Mouse (Mus musculus) inflammation-experienced regulatory T-cells, adult 6 months (primary cell): ENCODE data around the gene Tmprss12. TPM values are rescaled to one million over a fixed set of nuclear protein-coding genes. Genes with fewer than 3 reads are reported as not detected.
"Not testable (repeated sequence)": the region's sequence is repeated elsewhere in the genome, so short reads cannot be mapped to it uniquely, and the experiment has no call there.

ENCODE experiments used
- ATAC-seq: one replicate; pipeline ENCODE4 v1.8.0; 2017
- polyA plus RNA-seq, 3 experiments: library from polyadenylated mRNA; unstranded; fragments of 100-300 nt; shearing (Covaris generic); gene quantifications; one replicate each; pipeline ENCODE4 v1.2.1; 2017

Gene Tmprss12
- not detected for polyA plus RNA-seq

- ATAC-seq = no peak
Measured at GRCm38 (mm10) chr15:100280626-100281025, at the start of gene Tmprss12. Tmprss12 (plus strand) TSS chr15:100280837.

DNA sequence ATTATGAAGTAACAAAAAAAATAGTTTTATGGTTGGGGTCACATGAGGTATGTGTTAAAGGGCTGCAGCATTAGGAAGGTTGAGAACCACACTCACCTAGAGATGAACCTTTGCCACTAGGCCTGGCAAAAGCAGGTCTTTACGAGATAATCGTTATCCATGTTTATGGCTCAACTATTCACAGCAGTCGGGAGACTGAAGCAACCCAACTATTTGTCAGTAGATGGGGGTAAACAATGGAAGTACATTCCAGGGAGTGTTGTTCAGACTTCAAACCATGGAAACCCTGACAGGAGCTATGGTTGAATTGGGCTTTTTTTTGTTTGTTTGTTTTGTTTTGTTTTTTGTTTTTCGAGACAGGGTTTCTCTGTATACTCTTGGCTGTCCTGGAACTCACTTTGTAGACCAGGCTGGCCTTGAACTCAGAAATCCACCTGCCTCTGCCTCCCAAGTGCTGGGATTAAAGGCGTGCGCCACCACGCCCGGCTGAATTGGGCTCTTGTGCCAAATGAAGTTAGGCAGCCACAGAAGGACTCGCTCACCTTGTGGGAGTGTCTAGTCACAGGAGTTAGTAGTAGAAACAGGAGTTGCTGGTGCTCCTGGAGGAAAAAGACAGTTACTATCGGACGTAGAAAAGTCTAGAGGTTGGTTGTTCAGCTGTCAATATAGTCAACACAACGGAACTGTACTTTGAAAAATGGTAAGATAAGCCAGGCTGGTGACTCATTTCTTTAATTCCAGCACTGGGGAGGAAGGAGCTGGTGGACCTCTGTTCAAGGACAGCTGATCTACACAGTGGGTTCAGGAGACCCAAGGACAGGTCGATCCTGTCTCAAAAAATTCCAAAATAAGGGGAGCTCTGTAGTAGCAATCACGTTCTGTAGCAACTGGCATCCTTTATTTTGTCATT lies 48.8 kb upstream of the Tmprss12 start:
- ATAC-seq = no peak

- ATAC-seq = no peak
Measured at GRCm38 (mm10) chr15:100235208-100235965, 45.2 kb upstream of the Tmprss12 start.

DNA sequence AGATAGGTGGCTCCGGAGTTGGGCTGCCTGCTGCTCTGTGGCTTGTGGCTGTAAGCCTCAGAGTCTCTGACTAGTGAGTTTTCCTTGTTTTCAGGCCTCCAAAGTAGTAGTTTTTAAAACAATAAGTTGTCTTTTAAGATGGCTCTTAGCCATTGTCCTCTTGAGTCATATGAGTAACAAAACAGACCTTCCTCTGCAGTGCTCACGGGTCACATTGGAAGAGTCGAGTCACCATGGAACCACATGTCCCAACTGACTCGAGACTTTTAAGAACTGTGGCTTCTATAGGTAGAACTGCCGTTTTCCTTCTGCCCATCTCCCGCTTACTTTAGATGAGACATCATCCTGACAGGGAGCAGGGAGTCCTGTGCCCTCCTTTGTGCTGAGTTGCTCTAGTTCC lies 43.7 kb upstream of the Tmprss12 start:
- ATAC-seq = no peak

GRCm38 (mm10) chr15:100241780-100242179 lies 38.9 kb upstream of the Tmprss12 start:
- no peak for ATAC-seq

- ATAC-seq = no peak
Measured at GRCm38 (mm10) chr15:100245951-100246350, 34.7 kb upstream of the Tmprss12 start.

DNA sequence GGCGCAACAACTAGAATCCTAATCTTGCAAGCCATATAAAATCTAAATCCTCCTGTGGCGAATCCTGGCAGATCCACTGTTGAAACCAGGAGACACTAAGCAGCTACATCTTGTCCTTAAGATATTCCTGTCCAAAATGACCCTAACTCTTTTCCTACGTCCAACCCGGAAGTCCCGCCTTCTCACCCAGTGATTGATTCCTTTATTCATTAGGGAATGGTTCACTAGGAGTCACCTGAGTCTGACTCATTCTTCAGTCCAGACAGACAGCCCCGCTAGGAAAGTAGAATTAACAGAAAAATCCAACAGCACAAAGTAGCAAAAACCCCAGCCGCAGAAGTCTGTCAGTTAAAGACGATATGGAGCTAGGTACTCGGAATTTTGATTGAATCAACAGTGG lies 33.3 kb upstream of the Tmprss12 start:
- no peak for ATAC-seq

DNA sequence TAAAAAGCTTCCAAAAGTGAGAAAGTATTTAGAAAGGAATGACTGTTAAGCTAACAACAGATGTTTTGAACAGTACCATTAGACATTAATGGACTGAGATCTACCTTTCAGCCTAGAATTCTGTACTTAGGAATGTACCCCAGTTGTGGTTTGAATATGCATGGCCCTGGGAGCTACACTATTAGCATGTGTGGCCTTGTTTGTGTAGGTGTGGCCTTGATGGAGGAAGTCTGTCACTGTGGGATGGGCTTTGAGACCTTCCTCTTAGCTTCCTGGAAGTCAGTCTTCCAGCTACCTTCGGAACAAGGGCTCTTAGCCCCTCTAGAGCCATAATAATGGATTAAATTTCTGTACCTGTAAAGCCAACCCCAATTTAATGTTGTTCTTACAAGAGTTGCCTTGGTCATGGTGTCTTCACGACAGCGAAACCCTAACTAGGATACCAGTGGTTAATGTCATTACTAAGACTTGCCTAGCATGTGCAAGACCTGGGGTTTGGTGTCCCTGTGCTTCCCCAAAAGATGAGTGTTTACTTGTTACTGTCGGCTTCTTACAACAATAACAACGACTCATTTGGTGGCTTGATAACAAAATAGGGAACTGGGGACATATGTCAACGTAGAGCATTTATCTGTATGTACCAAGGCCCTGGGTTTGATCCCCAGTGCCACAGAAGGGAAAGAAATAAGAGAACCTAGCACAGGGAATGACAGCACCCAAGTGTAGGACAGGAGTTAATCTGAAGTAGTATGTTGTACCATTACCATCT lies 31.8 kb upstream of the Tmprss12 start:
- ATAC-seq = no peak

- ATAC-seq = no peak
Measured at GRCm38 (mm10) chr15:100251153-100251780, 29.4 kb upstream of the Tmprss12 start.

GRCm38 (mm10) chr15:100256386-100256785 lies 24.3 kb upstream of the Tmprss12 start:
- no peak for ATAC-seq

DNA sequence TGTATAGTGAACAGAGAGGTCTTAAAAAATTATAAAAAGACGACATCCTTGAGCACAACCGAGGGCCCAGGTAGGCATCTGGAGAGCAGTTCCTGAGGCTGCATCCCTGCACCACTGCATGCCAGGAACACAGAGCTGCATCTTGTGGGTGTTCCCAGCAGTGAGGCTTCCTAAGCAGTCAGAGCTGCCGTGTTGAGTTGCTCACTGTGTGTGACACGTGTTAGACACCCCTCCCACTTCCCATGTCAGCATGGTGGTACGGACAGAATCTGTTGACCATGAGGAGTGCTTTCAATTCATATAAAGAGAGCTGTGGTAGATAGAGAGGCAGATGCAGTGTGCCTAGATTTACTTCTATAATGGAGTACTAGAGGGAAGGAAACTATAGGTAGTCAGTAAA lies 23.3 kb upstream of the Tmprss12 start:
- ATAC-seq = no peak

GRCm38 (mm10) chr15:100258646-100259425 lies 21.8 kb upstream of the Tmprss12 start:
- ATAC-seq = no peak

GRCm38 (mm10) chr15:100260351-100260750 lies 20.3 kb upstream of the Tmprss12 start:
- not testable (repeated sequence) for ATAC-seq

DNA sequence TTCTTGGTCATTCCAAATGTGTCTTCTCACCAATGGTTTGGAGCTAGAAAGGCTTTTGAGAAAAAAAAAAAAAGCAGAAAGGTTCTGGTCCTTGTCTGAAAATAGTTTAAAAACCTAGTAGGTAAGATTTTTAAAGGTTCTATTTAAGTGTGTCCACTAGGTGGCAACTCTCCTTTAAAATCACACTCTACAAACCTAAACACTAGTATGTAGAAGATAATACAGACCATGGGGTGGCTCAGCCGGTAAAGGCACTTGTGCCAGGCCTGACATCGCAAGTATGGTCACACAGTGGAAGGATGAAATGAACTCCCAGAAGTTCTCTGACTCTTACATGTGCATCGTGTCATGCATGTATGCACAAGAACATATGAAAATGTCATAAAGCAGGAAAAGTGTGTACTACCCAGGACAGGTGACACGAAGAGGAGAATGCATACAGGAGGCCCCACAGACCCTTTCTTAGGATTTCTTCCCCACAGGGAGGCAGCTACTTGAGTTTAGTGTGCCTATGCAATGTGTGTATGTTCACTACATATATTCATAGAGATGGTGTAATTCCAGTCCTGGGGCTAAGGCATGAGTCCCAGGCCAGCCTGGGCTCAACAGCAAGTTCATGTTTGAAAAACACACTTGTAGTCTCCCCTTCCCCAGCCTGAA lies 17.3 kb upstream of the Tmprss12 start:
- ATAC-seq = no peak

DNA sequence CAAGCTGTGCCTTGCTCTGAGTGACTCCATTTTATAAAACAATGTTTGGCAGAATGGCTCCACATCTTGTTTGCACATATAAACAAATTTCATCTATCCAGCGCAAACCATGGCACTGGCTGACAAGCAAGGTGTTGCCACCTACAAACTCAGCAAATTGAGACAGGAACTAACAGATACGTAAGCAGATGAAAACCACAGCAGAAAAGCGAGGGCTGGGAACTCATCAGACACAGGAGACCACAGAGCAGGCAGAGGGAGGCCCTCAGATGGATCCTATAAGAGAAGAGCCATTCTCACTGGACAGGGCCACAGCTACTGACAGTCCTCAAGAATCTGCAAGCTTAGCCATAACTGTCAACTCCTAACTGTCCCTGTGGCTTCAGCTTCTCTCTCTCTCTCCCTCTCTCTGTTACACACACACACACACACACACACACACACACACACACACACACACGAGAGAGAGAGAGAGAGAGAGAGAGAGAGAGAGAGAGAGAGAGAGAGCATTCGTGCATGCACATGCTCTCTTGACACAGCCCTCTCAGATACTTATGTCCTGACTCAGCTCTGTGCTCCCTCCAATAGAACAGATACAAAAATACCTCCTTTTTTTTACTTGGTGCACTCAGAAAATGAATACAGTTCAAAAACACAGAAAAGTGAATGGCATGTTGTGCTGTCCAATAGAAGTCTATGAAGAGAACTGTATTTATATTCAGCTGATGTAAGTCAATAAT lies 14.9 kb upstream of the Tmprss12 start:
- ATAC-seq = no peak

- ATAC-seq = no peak
Measured at GRCm38 (mm10) chr15:100268916-100269315, 11.7 kb upstream of the Tmprss12 start.

DNA sequence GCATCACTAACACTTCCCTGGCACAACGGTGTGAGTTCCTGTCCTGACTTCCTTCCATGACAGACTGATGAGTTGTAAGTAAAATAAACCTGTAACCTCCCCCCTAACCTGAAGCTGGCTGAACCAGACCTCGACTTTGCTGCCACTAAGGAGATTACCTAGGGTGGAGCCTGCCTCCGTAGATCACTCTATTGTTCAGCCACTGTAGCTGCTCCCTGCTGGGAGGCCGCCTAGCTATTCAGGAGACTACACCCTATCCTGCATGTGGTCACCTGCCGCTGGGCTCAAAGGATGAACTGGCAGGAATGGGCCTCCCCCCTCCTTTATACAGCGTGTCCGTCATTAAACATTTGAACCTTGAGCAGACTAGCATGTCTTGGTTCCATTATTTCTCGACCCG lies 10.9 kb upstream of the Tmprss12 start:
- no peak for ATAC-seq

DNA sequence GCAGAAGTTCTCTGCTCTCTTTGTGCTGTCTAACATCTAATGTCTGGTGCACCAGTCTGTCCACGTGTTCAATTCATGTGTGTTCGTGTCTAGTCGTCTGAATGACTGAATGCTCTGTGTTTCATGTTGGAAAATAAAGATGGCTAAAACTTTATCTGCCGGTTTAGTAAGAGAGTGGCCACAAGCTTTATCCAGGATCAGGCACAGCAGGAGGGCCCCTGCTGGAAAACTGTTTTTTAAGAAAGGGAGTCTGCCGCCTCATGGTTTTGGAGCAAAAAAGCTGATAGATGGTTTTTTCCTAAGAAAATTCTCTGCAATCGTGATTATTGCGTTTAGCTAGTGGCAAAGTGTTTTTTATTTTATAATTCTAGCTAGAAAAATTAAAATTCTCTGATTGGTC lies 10.0 kb upstream of the Tmprss12 start:
- not testable (repeated sequence) for ATAC-seq

GRCm38 (mm10) chr15:100271411-100271810 lies 9.2 kb upstream of the Tmprss12 start:
- no peak for ATAC-seq

DNA sequence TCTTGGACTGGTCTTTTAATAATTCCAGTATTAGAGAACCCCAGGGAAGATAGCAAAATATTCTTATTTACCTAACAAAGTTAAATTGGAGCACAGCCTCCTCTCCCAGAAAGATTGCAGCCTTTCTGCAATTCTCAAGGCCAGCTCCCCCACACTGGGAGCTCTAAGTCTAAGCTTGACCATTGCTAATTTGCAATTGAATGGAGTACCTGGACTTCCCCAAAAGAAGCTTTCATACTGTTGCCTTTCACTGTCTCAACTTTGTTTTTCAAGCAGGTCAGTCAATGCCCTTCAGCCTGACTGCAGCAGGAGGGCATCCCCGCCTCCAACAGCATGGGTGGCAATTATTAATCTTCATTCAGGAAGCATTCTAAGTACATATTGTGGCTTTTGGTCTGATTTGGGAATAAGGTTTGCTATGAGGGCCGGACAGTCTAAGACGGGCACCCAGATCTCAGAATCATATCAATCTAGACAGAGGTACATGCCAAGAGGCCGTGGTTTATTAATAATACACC lies 6.8 kb upstream of the Tmprss12 start:
- not testable (repeated sequence) for ATAC-seq
